Mouse (Mus musculus) liver, embryonic 14.5 days (tissue): ENCODE results near the gene Nrap.

Experiments
- CTCF ChIP-seq: IDR thresholded peaks from 2 replicates; pipeline ENCODE4 v1.5.1; 2016; ENCODE audit warnings: antibody characterized with exemption, low read depth, control low read depth
- EP300 ChIP-seq: IDR thresholded peaks from 2 replicates; pipeline ENCODE4 v1.6.1; 2016; ENCODE audit warnings: antibody characterized with exemption, low read depth

DNA sequence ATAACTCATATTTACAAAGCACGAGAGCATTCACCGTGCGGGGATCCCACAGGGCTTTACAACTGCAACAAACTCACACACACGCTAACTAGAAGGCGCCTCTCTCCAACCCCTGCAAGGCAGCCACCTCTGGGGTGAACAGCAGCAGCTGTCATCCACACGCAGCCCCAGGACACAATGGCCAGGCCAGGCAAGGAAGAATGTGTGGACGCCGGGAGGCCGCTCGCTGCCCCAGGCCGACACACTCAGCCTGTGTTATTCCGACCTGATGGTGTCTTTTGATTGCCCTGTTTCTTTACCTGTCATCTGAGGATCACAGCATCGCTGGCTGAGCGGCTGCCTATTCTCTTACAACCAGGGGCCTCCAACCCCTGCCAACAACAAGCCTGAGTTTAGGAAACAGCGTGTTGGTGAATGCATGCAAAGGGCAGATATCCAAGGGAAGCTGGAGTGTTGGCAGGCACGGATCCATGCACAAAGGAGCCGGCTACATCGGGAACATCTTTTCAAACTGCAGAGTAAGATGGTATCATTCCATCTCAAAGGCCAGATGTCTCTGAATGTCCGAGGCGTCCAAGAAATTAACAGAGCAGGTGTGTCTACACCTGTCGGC lies 63.5 kb downstream of the Nrap start:
- no peak for TF ChIP-seq EP300
- no peak for TF ChIP-seq CTCF
